Mouse (Mus musculus) thymus, postnatal 4 days (tissue): ENCODE measurements around the gene Gm7982.
"Not testable (repeated sequence)": the region's sequence is repeated elsewhere in the genome, so short reads cannot be mapped to it uniquely, and the experiment has no call there.

Experiments
- DNase-seq: peaks from one replicate; pipeline ENCODE4 v3.0.0; 2021

Gene Gm7982

DNA sequence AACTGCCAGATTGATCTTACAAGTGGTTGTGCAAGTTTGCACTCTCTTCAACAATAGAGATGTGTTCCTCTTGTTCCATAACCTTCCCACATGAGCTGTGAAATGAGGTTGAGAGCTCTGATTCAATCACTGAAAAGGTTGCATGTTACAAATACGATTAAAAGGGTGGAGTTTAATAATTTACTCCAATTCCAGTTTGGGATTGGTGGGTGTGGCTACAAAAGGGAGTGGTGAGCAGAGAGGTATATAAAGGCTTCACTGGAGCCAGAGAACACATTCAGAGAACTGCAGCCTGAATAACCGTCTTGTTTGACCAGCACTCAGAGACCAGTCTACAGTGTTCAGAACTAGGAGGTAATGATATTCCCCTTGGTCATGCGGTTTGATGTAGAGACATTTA, at the start of gene Gm7982:
Gene Gm7982, plus strand, starts transcription at position 301 of the 400 bp plus-strand sequence.
- DNase-seq, result not testable (repeated sequence)

DNA sequence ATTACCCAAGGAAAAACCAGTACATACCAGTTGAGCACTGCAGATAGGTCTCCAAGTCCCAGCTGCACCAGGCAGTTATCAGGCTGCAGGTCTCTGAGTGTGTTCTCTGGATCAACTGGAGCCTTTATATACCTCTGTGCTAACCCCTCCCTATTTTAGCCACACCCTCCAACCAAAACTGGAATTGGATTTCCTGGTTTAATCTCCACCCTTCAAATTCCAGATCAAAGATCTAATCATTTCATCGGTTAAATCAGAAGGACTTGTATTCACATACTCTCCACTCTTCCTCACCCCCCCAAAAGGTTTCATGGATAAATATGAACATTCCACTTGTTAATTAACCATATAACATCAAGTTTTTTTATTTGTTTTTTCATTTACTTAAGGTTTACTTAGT, 5.7 kb upstream of the Gm7982 start, which contains the start of gene Gm7978:
Gene Gm7978, minus strand, starts transcription at position 101 of the 400 bp plus-strand sequence.
- DNase-seq, result not testable (repeated sequence)

DNA sequence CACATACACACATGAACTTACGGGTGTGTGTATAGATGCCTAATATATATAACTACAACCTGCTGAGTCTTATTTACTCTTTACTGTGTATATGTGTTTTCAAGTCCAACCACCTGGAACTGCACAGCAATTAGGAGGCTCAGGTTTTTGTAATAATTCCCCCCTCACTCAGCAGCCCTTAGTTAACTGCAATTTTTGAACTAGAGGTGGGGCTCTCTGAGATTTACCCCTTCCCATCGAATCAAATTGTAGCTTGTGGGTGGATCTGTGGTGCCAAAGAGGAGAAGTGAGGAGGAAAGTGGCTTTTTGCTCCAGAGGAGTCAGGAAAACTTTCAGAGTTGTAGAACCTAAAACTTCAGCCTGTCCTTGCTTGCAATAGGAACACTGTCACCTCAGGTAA, 33.9 kb downstream of the Gm7982 start, which contains the start of gene E330014E10Rik:
Gene E330014E10Rik, plus strand, starts transcription at position 301 of the 400 bp plus-strand sequence.
- DNase-seq, result not testable (repeated sequence)
